Mouse (Mus musculus) MEL (cell line): ENCODE measurements around the gene Slc25a21. TPM values are rescaled to one million over a fixed set of nuclear protein-coding genes. Genes with fewer than 3 reads are reported as not detected.

ENCODE experiments used
- DNase-seq: peaks from one replicate; pipeline ENCODE4 v3.0.0; 2011; ENCODE audit warnings: low read depth, low spot score
- H3K27ac ChIP-seq: 2 replicates; pipeline ENCODE4 v1.5.1; 2012; ENCODE audit warnings: low read depth, mild to moderate bottlenecking, control low read depth, low read length, moderate library complexity; ENCODE audit not compliant: control insufficient read depth
- H3K27me3 ChIP-seq, 2 experiments: fragments of 150-350 bp in 1 of 2; sonication (generic) in 1 of 2; 2 replicates each; pipeline ENCODE4 v1.6.1; 2012; ENCODE audit warnings: low read length in 2 of 2, mild to moderate bottlenecking in 2 of 2, improper control_type of control experiment in 1 of 2, moderate library complexity in 1 of 2; ENCODE audit not compliant: insufficient read depth in 2 of 2, control insufficient read depth in 1 of 2
- H3K36me3 ChIP-seq, 2 experiments: 2 replicates each; pipeline ENCODE4 v1.6.1; 2012 to 2014; ENCODE audit warnings: low read length in 2 of 2, improper control_type of control experiment in 1 of 2, inconsistent platforms in 1 of 2, mild to moderate bottlenecking in 1 of 2; ENCODE audit not compliant: insufficient read depth in 2 of 2, control insufficient read depth in 1 of 2
- H3K4me1 ChIP-seq, 2 experiments: fragments of 150-350 bp in 1 of 2; sonication (generic) in 1 of 2; 2 replicates each; pipeline ENCODE4 v1.6.1; 2012; ENCODE audit warnings: low read length in 2 of 2, improper control_type of control experiment in 1 of 2, mild to moderate bottlenecking in 1 of 2; ENCODE audit not compliant: insufficient read depth in 2 of 2, control insufficient read depth in 1 of 2
- H3K4me3 ChIP-seq, 2 experiments: fragments of 150-350 bp in 1 of 2; sonication (generic) in 1 of 2; 2 replicates each; pipeline ENCODE4 v1.5.1; 2012; ENCODE audit warnings: low read depth in 2 of 2, low read length in 2 of 2, mild to moderate bottlenecking in 2 of 2, moderate library complexity in 2 of 2, control low read depth in 1 of 2, improper control_type of control experiment in 1 of 2; ENCODE audit not compliant: control insufficient read depth in 1 of 2, insufficient read depth in 1 of 2
- H3K79me2 ChIP-seq: 2 replicates; pipeline ENCODE4 v1.6.1; 2012; ENCODE audit warnings: mild to moderate bottlenecking, low read length, moderate library complexity; ENCODE audit not compliant: control insufficient read depth, poor library complexity, insufficient read depth
- H3K9ac ChIP-seq: 2 replicates; pipeline ENCODE4 v1.6.1; 2012; ENCODE audit warnings: low read depth, mild to moderate bottlenecking, control low read depth, low read length, moderate library complexity; ENCODE audit not compliant: control insufficient read depth, poor library complexity, severe bottlenecking
- H3K9me3 ChIP-seq: fragments of 150-350 bp; sonication (generic); replicated peaks from 2 replicates; pipeline ENCODE4 v1.6.1; 2012; ENCODE audit warnings: mild to moderate bottlenecking, low read length, improper control_type of control experiment, moderate library complexity; ENCODE audit not compliant: insufficient read depth
- CHD1 ChIP-seq: IDR thresholded peaks from 2 replicates; pipeline ENCODE4 v1.6.1; 2012; ENCODE audit warnings: low read depth, mild to moderate bottlenecking, inconsistent platforms, low read length, improper control_type of control experiment
- CTCF ChIP-seq, 3 experiments: IDR thresholded peaks in 2 of 3; conservative IDR thresholded peaks in 1 of 3; 2 replicates each; pipeline ENCODE4 v1.5.1; 2011 to 2012; ENCODE audit warnings: low read length in 3 of 3, low read depth in 2 of 3, mild to moderate bottlenecking in 2 of 3, improper control_type of control experiment in 1 of 3, inconsistent platforms in 1 of 3, mixed read lengths in 1 of 3, moderate library complexity in 1 of 3; ENCODE audit not compliant: control insufficient read depth in 1 of 3, insufficient read depth in 1 of 3, poor library complexity in 1 of 3, severe bottlenecking in 1 of 3
- E2F4 ChIP-seq: IDR thresholded peaks from 2 replicates; pipeline ENCODE4 v1.6.1; 2011; ENCODE audit warnings: low read depth, low read length, improper control_type of control experiment, borderline replicate concordance
- ELF1 ChIP-seq: IDR thresholded peaks from 2 replicates; pipeline ENCODE4 v1.6.1; 2014; ENCODE audit warnings: low read depth, mild to moderate bottlenecking, inconsistent platforms, low read length, improper control_type of control experiment, moderate library complexity
- HCFC1 ChIP-seq: IDR thresholded peaks from 2 replicates; pipeline ENCODE4 v1.6.1; 2012; ENCODE audit warnings: low read depth, mild to moderate bottlenecking, inconsistent platforms, low read length, improper control_type of control experiment, moderate library complexity
- KAT2A ChIP-seq: conservative IDR thresholded peaks from 2 replicates; pipeline ENCODE4 v1.6.1; 2012; ENCODE audit warnings: low read depth, low read length, improper control_type of control experiment, inconsistent platforms
- MAFK ChIP-seq: IDR thresholded peaks from 2 replicates; pipeline ENCODE4 v1.6.1; 2011; ENCODE audit warnings: low read depth, mild to moderate bottlenecking, low read length, improper control_type of control experiment, borderline replicate concordance
- MAZ ChIP-seq: IDR thresholded peaks from 2 replicates; pipeline ENCODE4 v1.6.1; 2012; ENCODE audit warnings: low read depth, mild to moderate bottlenecking, inconsistent platforms, low read length, improper control_type of control experiment
- MXI1 ChIP-seq: IDR thresholded peaks from 2 replicates; pipeline ENCODE4 v1.6.1; 2011; ENCODE audit warnings: mild to moderate bottlenecking, low read depth, low read length, improper control_type of control experiment
- MYB ChIP-seq: IDR thresholded peaks from 2 replicates; pipeline ENCODE4 v1.6.1; 2011; ENCODE audit warnings: mild to moderate bottlenecking, low read depth, low read length, improper control_type of control experiment
- MYC ChIP-seq: IDR thresholded peaks from 2 replicates; pipeline ENCODE4 v1.6.1; 2011; ENCODE audit warnings: low read depth, mild to moderate bottlenecking, low read length, improper control_type of control experiment, moderate library complexity
- NELFE ChIP-seq: IDR thresholded peaks from 2 replicates; pipeline ENCODE4 v1.6.1; 2011; ENCODE audit warnings: low read depth, low read length, improper control_type of control experiment
- POLR2AphosphoS2 ChIP-seq: IDR thresholded peaks from 2 replicates; pipeline ENCODE4 v1.6.1; 2011; ENCODE audit warnings: low read length, improper control_type of control experiment
- RAD21 ChIP-seq: IDR thresholded peaks from 2 replicates; pipeline ENCODE4 v1.6.1; 2011; ENCODE audit warnings: mild to moderate bottlenecking, low read depth, low read length, improper control_type of control experiment
- RCOR1 ChIP-seq: IDR thresholded peaks from 2 replicates; pipeline ENCODE4 v1.6.1; 2012; ENCODE audit warnings: low read depth, mild to moderate bottlenecking, inconsistent platforms, low read length, improper control_type of control experiment
- SMC3 ChIP-seq: IDR thresholded peaks from 2 replicates; pipeline ENCODE4 v1.6.1; 2011; ENCODE audit warnings: low read depth, low read length, improper control_type of control experiment
- TAL1 ChIP-seq: IDR thresholded peaks from 2 replicates; pipeline ENCODE4 v1.6.1; 2012; ENCODE audit warnings: mild to moderate bottlenecking, inconsistent platforms, low read length, moderate library complexity, mixed read lengths
- UBTF ChIP-seq: IDR thresholded peaks from 2 replicates; pipeline ENCODE4 v1.6.1; 2012; ENCODE audit warnings: low read depth, mild to moderate bottlenecking, inconsistent platforms, low read length, improper control_type of control experiment, moderate library complexity, borderline replicate concordance; ENCODE audit not compliant: insufficient read depth
- ZC3H11A ChIP-seq: IDR thresholded peaks from 2 replicates; pipeline ENCODE4 v1.6.1; 2012; ENCODE audit warnings: low read depth, mild to moderate bottlenecking, inconsistent platforms, low read length, improper control_type of control experiment
- ZNF384 ChIP-seq: IDR thresholded peaks from 2 replicates; pipeline ENCODE4 v1.6.1; 2012; ENCODE audit warnings: low read depth, mild to moderate bottlenecking, inconsistent platforms, low read length, improper control_type of control experiment
- polyA plus RNA-seq, 2 experiments: library from polyadenylated mRNA; stranded (reverse) in 1 of 2; unstranded in 1 of 2; fragments of >175 nt in 1 of 2; fragments of >200 nt in 1 of 2; gene quantifications; 2 replicates each; pipeline versions ENCODE4 v1.2.1 to v1.2.4; 2012; ENCODE audit warnings: low replicate concordance in 2 of 2, low read depth in 1 of 2; ENCODE audit not compliant: insufficient read length in 2 of 2, insufficient read depth in 1 of 2, missing spikeins in 1 of 2
- total RNA-seq: library from RNA; depleted of rRNA; stranded (reverse); fragments of 300-350 nt; gene quantifications from 2 replicates; pipeline ENCODE4 v1.2.3, GENCODE M21; 2012

The Slc25a21 gene
- total and polyA plus RNA-seq, 3 experiments = 14.7 to 18.3 TPM; not detected in 1

DNA sequence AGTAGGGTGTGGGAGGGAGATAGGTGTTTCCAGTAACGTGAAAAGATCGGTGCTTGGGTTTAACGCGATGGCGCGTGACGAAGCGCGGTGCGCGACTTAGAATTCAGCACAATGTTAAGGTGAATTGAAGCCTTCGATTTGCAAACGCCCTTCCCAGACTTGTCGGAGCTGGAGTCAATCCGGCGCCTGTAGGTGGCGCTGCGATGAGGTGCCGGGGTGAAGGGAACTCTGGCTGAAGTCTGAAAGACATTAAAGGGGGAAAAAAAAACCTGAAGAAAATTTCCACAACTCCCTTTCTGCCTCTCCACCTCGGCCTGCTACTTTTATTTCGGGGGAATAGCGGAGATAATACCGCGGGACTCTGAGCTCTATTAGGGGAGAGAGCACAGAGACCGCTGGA lies 507.5 kb downstream of the Slc25a21 start:
- Histone ChIP-seq H3K27me3 (peaks cover 1 to 2% of the 10 kb centered on the region in 2 experiments; a peak in 2 of 4 replicates), H3K9me3 (no peaks in the 10 kb centered on the region), H3K4me1 (peaks cover 0 to 3% of the 10 kb centered on the region in 2 experiments; a peak in 1 of 4 replicates), H3K36me3 (no peaks in the 10 kb centered on the region), H3K27ac (no peak overlapping the region), H3K4me3 (no peak overlapping the region; a peak in 1 of 4 replicates), H3K9ac (0 out of 2 replicates have a peak overlapping the region, but pooled peaks have one; percentile 39), H3K79me2 (no peaks in the 10 kb centered on the region)
- TF ChIP-seq CTCF (IDR thresholded peaks at IDR 0.05 in 2 of 3, conservative IDR thresholded peaks at IDR 0.05 in 1 of 3; ENCODE audit: control insufficient read depth in 1 of 3, insufficient read depth in 1 of 3, low read depth in 2 of 3, low read length in 3 of 3, poor library complexity in 1 of 3, severe bottlenecking in 1 of 3) (peak; percentile 51 to 73 (median 64)), HCFC1 (no peak), SMC3 (peak; percentile 57), ZNF384 (peak; percentile 42; the same call in 1 of the 2 replicates), ZC3H11A (0 out of 2 replicates have a peak, but pooled peaks have one; percentile 10), NELFE (no peak), RAD21 (peak; percentile 32), TAL1 (no peak), UBTF (no peak)
- peak; percentile 73 for DNase-seq

DNA sequence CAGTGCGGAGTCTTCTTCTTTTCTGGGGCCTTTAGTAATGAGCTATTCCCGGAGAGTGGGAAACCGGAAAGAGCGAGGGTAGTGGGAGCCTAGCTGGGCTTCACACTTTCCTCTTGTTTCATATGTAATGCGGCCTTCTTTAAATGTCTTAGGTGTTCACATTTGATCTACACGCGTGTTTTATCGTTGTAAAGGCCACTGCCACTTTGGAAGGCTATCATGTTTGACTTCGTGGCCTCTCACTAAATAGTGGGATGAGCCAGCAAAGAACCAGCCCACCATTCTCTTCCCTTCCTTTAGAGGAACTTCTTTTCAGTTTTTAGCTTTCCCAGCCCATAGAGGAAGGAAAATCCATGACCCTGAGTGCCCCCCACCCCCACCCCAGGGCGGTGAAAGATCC lies 507.9 kb downstream of the Slc25a21 start:
- no peak for DNase-seq
- Histone ChIP-seq H3K27ac (no peak overlapping the region), H3K4me1 (peaks cover 0 to 3% of the 10 kb centered on the region in 2 experiments; a peak in 1 of 4 replicates), H3K36me3 (no peaks in the 10 kb centered on the region), H3K9me3 (no peaks in the 10 kb centered on the region), H3K4me3 (no peak overlapping the region; a peak in 1 of 4 replicates), H3K27me3 (peaks cover 1 to 2% of the 10 kb centered on the region in 2 experiments; a peak in 2 of 4 replicates), H3K79me2 (no peaks in the 10 kb centered on the region), H3K9ac (0 out of 2 replicates have a peak overlapping the region, but pooled peaks have one; percentile 39)
- no peak for TF ChIP-seq MYC
- no peak for TF ChIP-seq POLR2AphosphoS2
- TF ChIP-seq MAZ = no peak
- no peak for TF ChIP-seq HCFC1
- TF ChIP-seq KAT2A = no peak
- no peak for TF ChIP-seq RCOR1
- TF ChIP-seq ELF1 = no peak
- no peak for TF ChIP-seq MYB
- TF ChIP-seq ZNF384 = no peak
- no peak for TF ChIP-seq CHD1
- no peak for TF ChIP-seq MXI1
- no peak for TF ChIP-seq CTCF (IDR thresholded peaks at IDR 0.05 in 2 of 3, conservative IDR thresholded peaks at IDR 0.05 in 1 of 3; ENCODE audit: control insufficient read depth in 1 of 3, insufficient read depth in 1 of 3, low read depth in 2 of 3, low read length in 3 of 3, poor library complexity in 1 of 3, severe bottlenecking in 1 of 3)
- no peak for TF ChIP-seq E2F4
- TF ChIP-seq MAFK = no peak
